Mouse (Mus musculus): ENCODE measurements around the gene Slc3a1. TPM values are rescaled to one million over a fixed set of nuclear protein-coding genes. Genes with fewer than 3 reads are reported as not detected.

The Slc3a1 gene
- polyA plus RNA-seq (2017; shearing (Covaris generic)) = 0.42 TPM

DNA sequence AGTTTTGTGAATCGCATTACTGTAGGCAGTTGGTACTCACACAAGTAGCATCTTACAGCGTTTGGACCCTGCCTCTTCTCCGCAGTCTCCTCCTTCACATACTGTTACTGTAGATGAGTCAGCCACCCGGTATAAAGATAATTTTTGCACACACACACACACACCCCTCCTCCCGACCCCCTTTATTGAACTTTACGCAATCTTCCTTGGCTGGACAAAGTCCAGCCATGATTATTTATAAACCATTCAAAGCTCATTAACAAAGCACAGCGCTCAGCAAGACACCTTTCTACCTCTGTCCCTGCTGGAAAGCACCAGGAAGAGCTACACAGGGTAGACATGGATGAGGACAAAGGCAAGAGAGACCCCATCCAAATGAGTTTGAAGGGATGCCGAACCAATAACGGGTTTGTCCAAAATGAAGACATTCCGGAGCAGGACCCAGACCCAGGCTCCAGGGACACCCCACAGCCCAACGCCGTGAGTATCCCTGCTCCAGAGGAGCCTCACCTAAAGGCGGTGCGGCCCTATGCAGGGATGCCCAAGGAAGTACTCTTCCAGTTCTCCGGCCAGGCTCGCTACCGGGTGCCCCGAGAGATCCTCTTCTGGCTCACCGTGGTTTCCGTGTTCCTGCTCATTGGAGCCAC, at the start of gene Slc3a1:
Gene Slc3a1, plus strand, starts transcription at position 284 of the 647 bp plus-strand sequence.

DNA sequence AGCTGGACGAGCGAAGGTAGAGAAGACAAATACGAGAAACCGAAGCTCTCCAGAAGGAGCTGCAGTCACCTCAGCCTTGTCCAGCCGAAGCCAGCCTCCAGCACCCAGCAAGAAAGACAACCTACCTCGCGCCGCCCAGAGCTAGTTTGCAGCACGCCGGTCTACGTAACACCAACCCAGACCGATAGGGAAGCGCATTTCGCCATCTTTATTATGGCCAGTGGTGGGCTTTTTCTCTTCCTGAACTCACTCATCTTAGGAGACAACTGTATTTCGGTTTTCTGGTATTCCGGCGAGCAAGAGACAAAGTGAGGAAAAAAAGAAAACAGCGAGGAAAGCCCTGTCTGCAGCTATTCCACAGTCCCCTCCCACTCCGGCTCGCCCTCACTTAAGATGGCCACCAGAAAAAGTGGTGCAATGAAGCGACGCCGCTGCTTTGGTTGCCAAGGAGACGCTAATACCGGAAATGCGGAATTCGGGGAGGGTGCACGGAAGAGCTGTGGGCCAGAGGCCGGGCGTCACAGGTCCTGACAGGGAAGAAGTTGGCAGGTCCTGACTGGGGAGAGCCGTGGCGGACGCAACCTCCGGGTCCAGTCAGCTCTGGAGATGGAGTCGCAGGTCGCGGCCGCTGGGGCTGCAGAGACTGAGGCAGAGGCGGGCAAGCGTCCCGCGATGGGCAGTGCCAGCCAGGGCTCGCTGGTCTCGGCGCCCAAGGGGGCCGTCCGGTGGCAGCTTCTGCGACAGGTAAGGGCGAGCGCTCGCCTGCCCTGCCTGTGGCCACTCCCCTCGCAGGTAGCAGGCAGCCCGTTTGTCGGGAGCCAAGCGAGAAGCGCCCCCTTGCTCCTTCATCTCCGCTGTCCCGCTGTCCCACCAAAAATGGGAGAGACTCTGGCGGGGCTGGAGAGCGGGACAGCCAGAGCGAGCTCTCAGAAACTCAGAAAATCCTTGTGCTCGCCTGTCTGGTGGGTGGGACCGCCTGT, 62.2 kb downstream of the Slc3a1 start, which contains the start of the genes Prepl and Camkmt:
Gene Prepl, minus strand, starts transcription at position 122 of the 980 bp plus-strand sequence.
Gene Camkmt, plus strand, starts transcription at position 433 of the 980 bp plus-strand sequence.

Other genes with a start within 250 kb of the Slc3a1 start
- 13.7 TPM for gene Lrpprc, start 237.6 kb upstream of the Slc3a1 start, polyA plus RNA-seq (2017; shearing (Covaris generic))
- gene Ppm1b, start 71.6 kb upstream of the Slc3a1 start, polyA plus RNA-seq (2017; shearing (Covaris generic)) = 26.6 TPM
- 20.1 TPM for gene Prepl, start 61.9 kb downstream of the Slc3a1 start, polyA plus RNA-seq (2017; shearing (Covaris generic))
- 10.4 TPM for gene Camkmt, start 62.2 kb downstream of the Slc3a1 start, polyA plus RNA-seq (2017; shearing (Covaris generic))